Mouse (Mus musculus): Measurements from ENCODE around the gene Kcna3.

Gene Kcna3

GRCm38 (mm10) chr3:107035521-107036457 lies at the start of gene Kcna3:
Gene Kcna3, plus strand, starts transcription at chr3:107036169.
- no peak for DNase-seq (ENCODE audit: low spot score)

- DNase-seq (ENCODE audit: low spot score) = no peak
These were observed 44.6 kb upstream of the Kcna3 start for GRCm38 (mm10) chr3:106991334-106991733.

- DNase-seq (ENCODE audit: low spot score) = no peak
These were observed 40.6 kb upstream of the Kcna3 start for GRCm38 (mm10) chr3:106995347-106995746.

- no peak for DNase-seq (ENCODE audit: low spot score)
These were observed 39.8 kb upstream of the Kcna3 start for GRCm38 (mm10) chr3:106996186-106996585.

GRCm38 (mm10) chr3:106998370-106998769 lies 37.6 kb upstream of the Kcna3 start:
- no peak for DNase-seq (ENCODE audit: low spot score)

GRCm38 (mm10) chr3:107000165-107000564 lies 35.8 kb upstream of the Kcna3 start:
- DNase-seq (ENCODE audit: low spot score) = no peak

- no peak for DNase-seq (ENCODE audit: low spot score)
These were observed 33.5 kb upstream of the Kcna3 start for GRCm38 (mm10) chr3:107002249-107003123.

- no peak for DNase-seq (ENCODE audit: low spot score)
These were observed 26.5 kb upstream of the Kcna3 start for GRCm38 (mm10) chr3:107009329-107010076.

- DNase-seq (ENCODE audit: low spot score) = no peak
These were observed 17.7 kb upstream of the Kcna3 start for GRCm38 (mm10) chr3:107018286-107018685.

GRCm38 (mm10) chr3:107031547-107031946 lies 4.4 kb upstream of the Kcna3 start:
- DNase-seq (ENCODE audit: low spot score) = no peak

- DNase-seq (ENCODE audit: low spot score) = no peak
These were observed 1.2 kb upstream of the Kcna3 start for GRCm38 (mm10) chr3:107034776-107035175.

GRCm38 (mm10) chr3:107036458-107037039 lies 580 bp downstream of the Kcna3 start:
- DNase-seq (ENCODE audit: low spot score) = no peak

- DNase-seq (ENCODE audit: low spot score) = no peak
These were observed 1.1 kb downstream of the Kcna3 start for GRCm38 (mm10) chr3:107037105-107037504.

- no peak for DNase-seq (ENCODE audit: low spot score)
These were observed 1.7 kb downstream of the Kcna3 start for GRCm38 (mm10) chr3:107037536-107038155.

GRCm38 (mm10) chr3:107038156-107038536 lies 2.2 kb downstream of the Kcna3 start:
- DNase-seq (ENCODE audit: low spot score) = no peak

GRCm38 (mm10) chr3:107038661-107039223 lies 2.8 kb downstream of the Kcna3 start:
- no peak for DNase-seq (ENCODE audit: low spot score)

- DNase-seq (ENCODE audit: low spot score) = no peak
These were observed 3.3 kb downstream of the Kcna3 start for GRCm38 (mm10) chr3:107039306-107039705.

- DNase-seq (ENCODE audit: low spot score) = no peak
These were observed 4.4 kb downstream of the Kcna3 start for GRCm38 (mm10) chr3:107040408-107040807.

- DNase-seq (ENCODE audit: low spot score) = no peak
These were observed 5.7 kb downstream of the Kcna3 start for GRCm38 (mm10) chr3:107041718-107042117.

GRCm38 (mm10) chr3:107061468-107061867 lies 25.5 kb downstream of the Kcna3 start:
- DNase-seq (ENCODE audit: low spot score) = no peak

- no peak for DNase-seq (ENCODE audit: low spot score)
These were observed 26.8 kb downstream of the Kcna3 start for GRCm38 (mm10) chr3:107062771-107063170.

Measured in MN1 (cell line).